Mouse (Mus musculus): ENCODE data around the gene Smim13. TPM values are rescaled to one million over a fixed set of nuclear protein-coding genes. Genes with fewer than 3 reads are reported as not detected.

The Smim13 gene
- total RNA-seq, 2 experiments from 2014 or later, result 167 to 187 TPM

DNA sequence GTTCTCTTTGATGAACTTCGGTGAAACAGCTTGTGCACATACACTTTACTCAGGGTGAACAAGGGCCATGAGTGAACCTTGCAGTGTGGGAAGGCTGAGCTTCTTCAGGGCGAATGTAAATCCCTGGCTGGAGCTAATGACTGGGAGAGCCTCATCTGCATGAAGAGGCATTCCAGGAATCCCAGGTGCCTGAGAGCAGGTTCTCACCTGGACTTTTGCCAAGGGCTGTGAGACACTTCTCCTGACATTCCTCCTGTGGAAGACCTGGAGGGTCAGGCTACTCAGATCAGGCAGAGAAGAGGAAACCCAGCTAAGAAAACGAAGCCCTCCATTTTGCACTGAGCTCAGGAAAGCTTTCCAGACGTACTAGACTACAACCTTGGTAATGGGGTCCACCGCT, 31.1 kb downstream of the Smim13 start:
- intact Hi-C loops (cut with DNase I), result loop anchor here (5.0 kb wide), 1 partner anchor 357 kb away; no protein-coding TSS in a partner anchor
- no peak for DNase-seq (ENCODE audit: low spot score in 2 of 2)

- DNase-seq (ENCODE audit: low spot score in 2 of 2), result peak; percentile 24 to 45
- intact Hi-C loops (cut with DNase I), result loop anchor here (1.0 to 5.0 kb wide), 2 partner anchors 289 to 354 kb away; no protein-coding TSS in a partner anchor
Observed at GRCm38 (mm10) chr13:41283256-41283655, 33.6 kb downstream of the Smim13 start.

DNA sequence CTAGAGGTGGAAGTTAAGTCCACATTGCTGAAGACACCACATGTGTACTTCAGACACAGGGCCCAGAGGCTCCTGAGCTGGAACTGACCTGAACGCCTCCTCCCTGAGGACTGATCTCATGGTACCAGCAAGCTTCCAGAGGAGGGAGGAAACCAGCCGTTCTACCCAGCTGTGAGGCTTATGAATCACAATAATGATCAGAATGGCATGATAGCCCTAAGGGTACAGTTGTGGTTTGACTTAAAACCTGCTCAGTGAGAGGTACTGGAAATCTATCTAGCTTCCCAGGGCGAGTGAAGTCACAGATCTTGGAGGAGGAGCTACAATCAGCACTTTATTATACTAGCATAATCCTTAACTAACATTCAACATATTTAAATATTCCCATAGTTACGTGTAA, 35.8 kb downstream of the Smim13 start:
- intact Hi-C loops (cut with DNase I), result no loop called here
- DNase-seq (ENCODE audit: low spot score in 2 of 2), result no peak

- DNase-seq (ENCODE audit: low spot score in 2 of 2), result no peak
- intact Hi-C loops (cut with DNase I), result no loop called here
Observed at GRCm38 (mm10) chr13:41286285-41286684, 36.6 kb downstream of the Smim13 start.

- no peak for DNase-seq (ENCODE audit: low spot score in 2 of 2)
- intact Hi-C loops (cut with DNase I), result no loop called here
Observed at GRCm38 (mm10) chr13:41291466-41291974, 41.9 kb downstream of the Smim13 start.

DNA sequence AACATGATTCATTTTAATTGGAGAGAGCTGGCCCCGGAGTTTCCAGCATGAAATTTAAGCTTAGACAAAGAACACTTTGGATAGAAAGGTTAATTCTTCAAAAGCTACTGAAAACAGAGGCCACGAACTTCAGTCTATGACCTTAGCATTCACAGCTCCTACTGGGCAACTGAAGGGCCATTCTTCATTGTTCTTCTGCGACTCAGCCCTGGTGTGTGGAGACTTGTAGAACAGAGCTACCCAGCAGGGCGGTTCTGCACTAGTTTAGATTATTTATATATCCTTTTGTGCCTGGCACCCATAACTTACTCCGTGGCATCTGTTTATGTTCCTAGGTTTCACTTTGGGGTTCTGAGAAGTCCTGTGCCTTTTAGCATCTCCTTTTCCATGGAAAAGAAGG, 44.0 kb downstream of the Smim13 start:
- intact Hi-C loops (cut with DNase I), result no loop called here

DNA sequence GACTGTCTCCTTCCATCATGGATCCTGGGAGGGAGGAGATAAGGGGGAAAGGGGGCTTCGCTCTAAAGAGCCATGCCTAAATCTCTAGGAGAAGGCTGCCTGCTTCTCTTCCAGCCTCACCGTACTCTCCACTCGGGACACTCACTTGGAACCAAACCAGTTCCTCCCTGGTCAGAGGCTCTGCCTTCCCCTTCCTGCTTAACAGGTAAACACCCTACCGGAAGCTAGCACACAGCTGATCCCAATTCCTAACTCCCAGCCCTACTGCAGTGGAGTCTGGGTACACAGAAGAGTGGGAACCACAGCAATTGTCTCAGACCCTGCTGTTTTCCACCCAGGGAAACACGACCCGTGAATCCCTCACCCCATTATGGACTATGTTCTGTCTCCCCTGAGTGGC, 46.2 kb downstream of the Smim13 start:
- DNase-seq (ENCODE audit: low spot score in 2 of 2), result no peak
- intact Hi-C loops (cut with DNase I), result no loop called here

More for the DNA sequence above, 44.0 kb downstream of the Smim13 start:
- DNase-seq (ENCODE audit: low spot score in 2 of 2), result no peak

DNA sequence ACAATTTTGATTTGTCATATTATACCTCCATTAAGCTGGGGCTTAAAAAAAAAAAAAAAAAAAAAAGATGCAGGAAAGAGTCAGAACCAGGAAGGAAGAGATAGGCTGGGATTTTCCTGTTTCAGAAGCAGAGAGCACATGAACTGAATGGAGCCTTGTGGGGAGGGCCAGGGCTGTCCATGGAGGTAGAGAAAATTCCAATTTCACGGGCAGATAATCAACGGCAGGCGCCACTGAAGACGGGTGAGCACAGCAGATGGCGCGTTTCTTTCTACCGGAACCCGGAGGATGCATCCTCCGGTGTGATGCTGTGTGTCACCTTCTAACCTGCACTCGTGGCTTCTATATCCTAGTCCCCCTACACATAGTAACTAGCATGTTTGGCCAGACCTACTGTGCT, 46.8 kb downstream of the Smim13 start:
- intact Hi-C loops (cut with DNase I), result no loop called here

DNA sequence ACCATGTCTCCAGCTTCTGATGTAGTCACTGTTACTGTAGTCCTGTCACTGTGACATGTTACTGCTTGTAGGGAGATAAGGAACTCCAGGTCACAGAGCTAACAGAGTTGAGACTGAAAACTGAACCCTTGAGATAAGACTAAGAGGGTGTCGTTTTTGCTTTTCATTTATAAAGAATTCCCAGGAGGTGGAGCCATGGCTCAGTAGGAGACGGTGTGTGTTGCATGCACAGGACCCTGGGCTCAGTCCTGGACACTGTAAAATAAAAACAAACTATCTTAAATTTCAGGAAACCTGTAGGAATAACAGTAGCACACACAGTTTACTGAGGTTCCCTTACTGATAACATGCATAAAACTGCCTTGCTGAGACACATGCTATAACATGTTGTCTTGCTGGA, 48.9 kb downstream of the Smim13 start:
- DNase-seq (ENCODE audit: low spot score in 2 of 2), result no peak
- intact Hi-C loops (cut with DNase I), result no loop called here

More for the DNA sequence above, 46.8 kb downstream of the Smim13 start:
- no peak for DNase-seq (ENCODE audit: low spot score in 2 of 2)

- DNase-seq (ENCODE audit: low spot score in 2 of 2), result no peak
- intact Hi-C loops (cut with DNase I), result no loop called here
Observed at GRCm38 (mm10) chr13:41298996-41299395, 49.4 kb downstream of the Smim13 start.

DNA sequence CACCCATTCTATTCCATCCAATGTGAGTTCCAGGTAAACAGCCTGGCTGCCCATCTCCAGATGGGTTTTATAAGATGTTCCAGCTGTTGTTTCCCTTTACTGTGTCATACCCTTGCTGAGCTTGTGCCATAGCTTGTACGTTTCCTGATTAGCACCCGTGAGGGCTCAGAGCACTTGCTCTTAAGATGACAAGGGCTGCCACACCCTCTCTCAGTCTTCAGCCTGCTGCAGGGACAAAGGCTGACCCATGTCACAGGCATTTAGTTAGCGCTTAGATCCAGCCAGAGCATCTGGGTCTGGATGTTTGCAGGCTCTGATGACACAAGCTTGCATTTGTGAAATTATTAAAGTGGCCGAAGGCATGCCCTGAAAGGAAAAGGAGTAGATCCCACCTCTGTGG, 50.4 kb downstream of the Smim13 start:
- DNase-seq (ENCODE audit: low spot score in 2 of 2), result no peak

GRCm38 (mm10) chr13:41302716-41303115, 53.1 kb downstream of the Smim13 start:
- intact Hi-C loops (cut with DNase I), result loop anchor here (5.0 kb wide), 1 partner anchor 270 kb away; no protein-coding TSS in a partner anchor
- DNase-seq (ENCODE audit: low spot score in 2 of 2), result peak; percentile 56 to 73

More for the DNA sequence above, 50.4 kb downstream of the Smim13 start:
- intact Hi-C loops (cut with DNase I), result loop anchor here (5.0 kb wide), 1 partner anchor 272 kb away; no protein-coding TSS in a partner anchor

DNA sequence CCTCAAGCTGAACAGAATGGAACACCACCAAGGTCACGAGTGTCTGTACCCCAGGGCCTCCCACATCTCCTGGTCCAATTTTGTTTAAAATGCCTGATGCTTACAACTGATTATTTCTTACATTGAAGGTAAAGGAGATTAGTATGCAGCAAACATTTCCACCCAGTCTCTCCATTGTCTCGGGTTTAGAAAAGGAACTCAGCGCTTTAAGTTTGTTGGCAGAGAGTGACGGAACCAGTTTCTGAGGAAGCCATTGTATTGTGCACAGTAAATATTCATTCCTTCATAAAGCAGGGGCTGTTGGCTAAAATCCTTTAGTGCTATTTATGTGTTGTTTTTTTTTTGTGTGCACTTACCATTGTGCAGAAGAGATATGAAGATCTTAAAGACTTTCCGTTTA, 71.1 kb downstream of the Smim13 start:
- DNase-seq (ENCODE audit: low spot score in 2 of 2), result no peak
- intact Hi-C loops (cut with DNase I), result loop anchor here (5.0 kb wide), 1 partner anchor 37 kb away; no protein-coding TSS in a partner anchor

DNA sequence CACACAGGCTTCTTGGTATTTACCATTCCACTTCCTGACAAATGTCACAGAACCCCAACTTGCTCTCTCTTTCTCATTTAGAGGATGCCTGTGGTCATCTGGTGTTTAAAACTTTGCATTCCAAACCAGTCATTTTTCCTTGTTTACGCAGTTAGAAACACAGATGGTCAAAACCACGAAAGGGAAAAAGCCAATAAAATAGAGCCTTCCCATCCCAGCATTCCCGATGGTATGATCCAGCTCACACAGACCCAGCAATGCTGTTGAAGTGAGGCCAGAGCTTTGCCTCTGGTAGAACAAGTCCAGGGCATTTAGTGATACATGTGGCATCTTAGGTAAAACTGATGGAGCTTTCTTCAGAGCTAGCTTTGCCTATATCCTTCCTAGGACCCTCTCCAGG, 71.8 kb downstream of the Smim13 start:
- intact Hi-C loops (cut with DNase I), result loop anchor here (5.0 kb wide), 1 partner anchor 36 kb away; no protein-coding TSS in a partner anchor
- no peak for DNase-seq (ENCODE audit: low spot score in 2 of 2)

DNA sequence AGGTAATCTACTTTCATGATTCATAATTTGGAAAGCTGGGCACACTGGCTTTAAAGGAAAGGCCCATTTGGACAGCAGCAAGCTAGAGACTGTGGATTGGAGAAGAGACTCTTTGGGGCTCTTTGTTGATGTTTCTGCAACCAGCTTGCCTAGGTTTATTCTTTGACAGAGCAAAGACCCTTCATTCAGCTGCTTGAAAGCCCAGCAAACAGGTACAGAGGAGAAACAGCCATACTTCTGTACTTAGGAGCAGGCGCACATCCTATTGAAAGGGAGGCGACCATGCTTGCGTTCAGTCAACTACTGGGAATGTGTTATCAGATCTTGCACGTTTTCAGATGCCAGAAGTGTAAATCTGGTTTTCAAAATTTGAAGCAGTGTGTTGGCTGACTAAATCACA, 75.0 kb downstream of the Smim13 start:
- intact Hi-C loops (cut with DNase I), result loop anchor here (5.0 kb wide), 1 partner anchor 33 kb away; no protein-coding TSS in a partner anchor
- DNase-seq (ENCODE audit: low spot score in 2 of 2), result no peak

GRCm38 (mm10) chr13:41325346-41325745, 75.7 kb downstream of the Smim13 start:
- no peak for DNase-seq (ENCODE audit: low spot score in 2 of 2)
- intact Hi-C loops (cut with DNase I), result no loop called here

- intact Hi-C loops (cut with DNase I), result no loop called here
- DNase-seq (ENCODE audit: low spot score in 2 of 2), result no peak
Observed at GRCm38 (mm10) chr13:41326134-41326533, 76.5 kb downstream of the Smim13 start.

Other genes starting within 250 kb of the Smim13 start
- gene Pak1ip1, start 248.8 kb upstream of the Smim13 start, total RNA-seq (2021), result 10 to 100 TPM; 41.3 to 44.2 TPM
- gene Tmem14c, start 233.6 kb upstream of the Smim13 start, total RNA-seq (2021), result 10 to 100 TPM; 57.9 to 60.8 TPM
- 1 to 10 TPM; 2.4 to 3.1 TPM for gene Mak, start 170.1 kb upstream of the Smim13 start, total RNA-seq (2021)
- not detected for gene Gcm2, start 138.8 kb upstream of the Smim13 start, total RNA-seq (2021)
- gene Sycp2l, start 135.5 kb upstream of the Smim13 start, total RNA-seq (2021), result under 1 TPM in 1 of 2 experiments, not detected in 1; 0.25 TPM
- 10 to 100 TPM; 18.3 to 18.6 TPM for gene Elovl2, start 29.4 kb upstream of the Smim13 start, total RNA-seq (2021)
- not detected for gene Gm17364, start 24.1 kb downstream of the Smim13 start, total RNA-seq (2021)
- gene Nedd9, start 237.5 kb downstream of the Smim13 start, total RNA-seq (2021), result 1 to 10 TPM; 7.5 to 7.9 TPM

Measured in left cerebral cortex, postnatal 36 days (tissue).